Mouse (Mus musculus): ENCODE results near the gene Ndufv1. TPM values are rescaled to one million over a fixed set of nuclear protein-coding genes. Genes with fewer than 3 reads are reported as not detected.

The Ndufv1 gene
- total and polyA plus RNA-seq, 3 experiments, result 84.1 to 338 (median 191) TPM

DNA sequence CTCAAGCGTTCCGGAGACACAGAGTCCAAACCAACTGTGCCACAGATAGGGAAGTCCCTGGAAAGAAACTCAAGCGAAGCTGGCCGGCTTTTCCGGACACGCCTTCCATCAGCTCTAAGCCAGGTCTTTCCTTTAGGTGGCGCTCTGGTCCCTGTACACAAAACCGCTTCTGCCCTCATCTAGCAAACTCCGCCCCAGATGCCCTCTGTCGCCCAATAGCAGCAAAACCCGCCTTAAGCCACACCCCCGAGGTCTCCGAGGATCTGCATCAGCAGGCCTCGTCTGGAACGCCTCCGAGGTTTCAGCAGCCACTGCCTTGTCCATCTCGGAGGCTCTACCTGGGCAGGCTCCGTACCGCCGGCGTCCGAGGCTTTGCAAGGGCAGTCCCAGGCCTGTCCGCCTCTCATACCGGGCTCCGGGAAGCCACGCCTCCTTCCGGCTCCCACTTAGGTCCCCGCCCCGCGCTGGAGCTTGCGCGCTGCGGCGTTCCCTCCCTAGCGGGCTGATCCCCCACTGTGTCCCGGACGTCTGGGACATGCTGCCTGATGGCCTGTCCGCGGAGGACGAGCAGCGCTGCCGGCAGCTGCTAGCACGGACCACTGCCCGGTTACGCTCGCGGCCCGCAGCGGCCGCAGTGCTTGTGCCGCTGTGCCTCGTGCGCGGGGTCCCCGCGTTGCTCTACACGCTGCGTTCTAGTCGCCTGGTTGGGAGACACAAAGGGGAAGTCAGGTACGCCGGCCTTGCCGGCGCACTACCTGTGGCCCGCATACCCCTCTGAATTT is 12.3 kb downstream of the Ndufv1 start, which contains the start of the genes Nudt8 and Gm49405:
Nudt8 (plus strand) TSS at position 462 of the 782 bp plus-strand sequence.
Gm49405 (plus strand) TSS at position 508 of the 782 bp plus-strand sequence.
- peak; percentile 84 for ATAC-seq (ENCODE audit: extremely low read depth, insufficient number of reproducible peaks, low FRiP score, poor library complexity, severe bottlenecking)
- peak; percentile 95 for DNase-seq (ENCODE audit: low spot score)
- H3K4me3 ChIP-seq (ENCODE audit: low read depth, low read length), result peak within 1 kb of the TSS; percentile 90
- H3K27me3 ChIP-seq (ENCODE audit: insufficient read depth, low read length), result peaks cover 36% of the 10 kb centered on the region
- no peaks in the 10 kb centered on the region for H3K9me3 ChIP-seq (replicated peaks)
- TF ChIP-seq GATA2 (IDR thresholded peaks at IDR 0.05; ENCODE audit: borderline replicate concordance, low read depth, low read length) (no peak), GATA1 (IDR thresholded peaks at IDR 0.05; ENCODE audit: borderline replicate concordance, low read length) (no peak), CTCF (IDR thresholded peaks at IDR 0.05; ENCODE audit: low read depth, low read length) (peak; percentile 48)
- peaks cover 32% of the 10 kb centered on the region for H3K4me1 ChIP-seq (ENCODE audit: insufficient read depth, low read depth, low read length)
- peaks cover 39% of the 10 kb centered on the region for H3K36me3 ChIP-seq (replicated peaks)

- DNase-seq (ENCODE audit: low spot score) (no peak), ATAC-seq (ENCODE audit: extremely low read depth, insufficient number of reproducible peaks, low FRiP score, poor library complexity, severe bottlenecking) (no peak)
- no peak overlapping the region; the same call in 1 of the 2 replicates for H3K4me3 ChIP-seq (ENCODE audit: low read depth, low read length)
- peaks cover 45% of the 10 kb centered on the region for H3K27me3 ChIP-seq (ENCODE audit: insufficient read depth, low read length)
- H3K9me3 ChIP-seq (replicated peaks), result no peaks in the 10 kb centered on the region
- peaks cover 32% of the 10 kb centered on the region for H3K4me1 ChIP-seq (ENCODE audit: insufficient read depth, low read depth, low read length)
- H3K36me3 ChIP-seq (replicated peaks), result peaks cover 28% of the 10 kb centered on the region
- TF ChIP-seq GATA2 (IDR thresholded peaks at IDR 0.05; ENCODE audit: borderline replicate concordance, low read depth, low read length), result no peak
- TF ChIP-seq POLR2AphosphoS5 (IDR thresholded peaks at IDR 0.05; ENCODE audit: insufficient replicate concordance, low read depth, low read length), result no peak
- no peak for TF ChIP-seq TAL1 (conservative IDR thresholded peaks at IDR 0.05; ENCODE audit: low read depth, low read length)
- no peak for TF ChIP-seq CTCF (IDR thresholded peaks at IDR 0.05; ENCODE audit: low read depth, low read length)
- no peak for TF ChIP-seq GATA1 (IDR thresholded peaks at IDR 0.05; ENCODE audit: borderline replicate concordance, low read length)
Observed at GRCm38 (mm10) chr19:3999121-3999730, 13.4 kb downstream of the Ndufv1 start.

DNA sequence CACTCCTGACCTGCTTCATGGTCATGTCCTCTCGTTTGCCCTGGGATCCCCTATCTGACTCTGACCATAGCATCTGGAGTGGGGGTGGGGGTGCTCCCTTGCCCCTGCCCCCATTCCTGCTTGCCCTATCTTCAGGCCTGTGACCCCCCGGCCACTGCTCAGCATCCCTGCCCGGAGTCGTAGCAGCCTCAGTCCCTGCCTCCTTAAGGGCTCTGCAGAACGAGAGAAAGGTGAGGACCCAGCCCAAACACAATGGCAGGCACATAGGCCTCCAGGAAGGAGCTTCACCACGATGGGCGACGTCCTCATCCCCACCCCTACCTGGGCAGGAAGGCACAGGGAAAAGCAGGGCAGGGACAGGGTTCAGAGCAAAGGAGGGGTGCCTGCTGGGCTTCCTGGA is 14.3 kb downstream of the Ndufv1 start:
- Histone ChIP-seq H3K27me3 (ENCODE audit: insufficient read depth, low read length) (peaks cover 47% of the 10 kb centered on the region), H3K36me3 (replicated peaks) (peaks cover 19% of the 10 kb centered on the region), H3K9me3 (replicated peaks) (no peaks in the 10 kb centered on the region), H3K4me3 (ENCODE audit: low read depth, low read length) (no peak overlapping the region), H3K4me1 (ENCODE audit: insufficient read depth, low read depth, low read length) (peaks cover 32% of the 10 kb centered on the region)
- TF ChIP-seq TAL1 (conservative IDR thresholded peaks at IDR 0.05; ENCODE audit: low read depth, low read length) (no peak), POLR2AphosphoS5 (IDR thresholded peaks at IDR 0.05; ENCODE audit: insufficient replicate concordance, low read depth, low read length) (no peak), GATA1 (IDR thresholded peaks at IDR 0.05; ENCODE audit: borderline replicate concordance, low read length) (no peak), GATA2 (IDR thresholded peaks at IDR 0.05; ENCODE audit: borderline replicate concordance, low read depth, low read length) (no peak), CTCF (IDR thresholded peaks at IDR 0.05; ENCODE audit: low read depth, low read length) (no peak)
- no peak for ATAC-seq (ENCODE audit: extremely low read depth, insufficient number of reproducible peaks, low FRiP score, poor library complexity, severe bottlenecking)
- no peak for DNase-seq (ENCODE audit: low spot score)

GRCm38 (mm10) chr19:3997231-3997630 is 15.4 kb downstream of the Ndufv1 start:
- TF ChIP-seq POLR2AphosphoS5 (IDR thresholded peaks at IDR 0.05; ENCODE audit: insufficient replicate concordance, low read depth, low read length) (no peak), GATA2 (IDR thresholded peaks at IDR 0.05; ENCODE audit: borderline replicate concordance, low read depth, low read length) (no peak), GATA1 (IDR thresholded peaks at IDR 0.05; ENCODE audit: borderline replicate concordance, low read length) (no peak), CTCF (IDR thresholded peaks at IDR 0.05; ENCODE audit: low read depth, low read length) (no peak), TAL1 (conservative IDR thresholded peaks at IDR 0.05; ENCODE audit: low read depth, low read length) (no peak)
- ATAC-seq (ENCODE audit: extremely low read depth, insufficient number of reproducible peaks, low FRiP score, poor library complexity, severe bottlenecking) (no peak), DNase-seq (ENCODE audit: low spot score) (no peak)
- Histone ChIP-seq H3K4me3 (ENCODE audit: low read depth, low read length) (no peak overlapping the region), H3K36me3 (replicated peaks) (peaks cover 9% of the 10 kb centered on the region), H3K9me3 (replicated peaks) (no peaks in the 10 kb centered on the region), H3K27me3 (ENCODE audit: insufficient read depth, low read length) (peaks cover 57% of the 10 kb centered on the region), H3K4me1 (ENCODE audit: insufficient read depth, low read depth, low read length) (peaks cover 28% of the 10 kb centered on the region)

GRCm38 (mm10) chr19:3996747-3997146 is 15.9 kb downstream of the Ndufv1 start:
- Histone ChIP-seq H3K4me1 (ENCODE audit: insufficient read depth, low read depth, low read length) (peaks cover 23% of the 10 kb centered on the region), H3K9me3 (replicated peaks) (no peaks in the 10 kb centered on the region), H3K36me3 (replicated peaks) (peaks cover 4% of the 10 kb centered on the region), H3K27me3 (ENCODE audit: insufficient read depth, low read length) (peaks cover 62% of the 10 kb centered on the region), H3K4me3 (ENCODE audit: low read depth, low read length) (no peak overlapping the region)
- no peak for ATAC-seq (ENCODE audit: extremely low read depth, insufficient number of reproducible peaks, low FRiP score, poor library complexity, severe bottlenecking)
- no peak for DNase-seq (ENCODE audit: low spot score)
- TF ChIP-seq GATA2 (IDR thresholded peaks at IDR 0.05; ENCODE audit: borderline replicate concordance, low read depth, low read length) (no peak), POLR2AphosphoS5 (IDR thresholded peaks at IDR 0.05; ENCODE audit: insufficient replicate concordance, low read depth, low read length) (no peak)

DNA sequence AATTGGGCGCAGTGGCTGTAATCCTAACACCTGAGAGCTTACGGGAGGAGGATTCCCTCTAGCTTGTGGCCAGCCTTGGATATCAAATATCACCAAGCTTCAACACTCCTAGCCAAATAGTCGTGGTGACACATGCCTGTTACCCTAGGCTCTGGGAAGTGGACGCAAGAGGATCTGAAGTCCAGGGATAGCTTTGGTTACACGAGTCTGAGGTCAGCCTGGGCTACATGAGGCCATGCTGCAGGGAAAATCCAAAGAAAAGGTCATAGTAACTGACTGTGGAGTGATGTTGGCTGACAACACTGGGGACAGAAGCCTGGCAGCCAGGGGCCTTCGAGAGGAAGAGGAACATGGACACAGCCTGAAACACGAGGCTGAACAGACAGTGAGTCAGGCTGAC is 16.5 kb downstream of the Ndufv1 start:
- H3K4me1 ChIP-seq (ENCODE audit: insufficient read depth, low read depth, low read length), result peaks cover 16% of the 10 kb centered on the region

More for the DNA sequence above, 16.5 kb downstream of the Ndufv1 start:
- no peak overlapping the region for H3K4me3 ChIP-seq (ENCODE audit: low read depth, low read length)
- ATAC-seq (ENCODE audit: extremely low read depth, insufficient number of reproducible peaks, low FRiP score, poor library complexity, severe bottlenecking), result no peak
- no peak for DNase-seq (ENCODE audit: low spot score)
- TF ChIP-seq TAL1 (conservative IDR thresholded peaks at IDR 0.05; ENCODE audit: low read depth, low read length) (no peak), CTCF (IDR thresholded peaks at IDR 0.05; ENCODE audit: low read depth, low read length) (no peak), GATA2 (IDR thresholded peaks at IDR 0.05; ENCODE audit: borderline replicate concordance, low read depth, low read length) (no peak), POLR2AphosphoS5 (IDR thresholded peaks at IDR 0.05; ENCODE audit: insufficient replicate concordance, low read depth, low read length) (no peak), GATA1 (IDR thresholded peaks at IDR 0.05; ENCODE audit: borderline replicate concordance, low read length) (no peak)
- no peaks in the 10 kb centered on the region for H3K9me3 ChIP-seq (replicated peaks)
- peaks cover 65% of the 10 kb centered on the region for H3K27me3 ChIP-seq (ENCODE audit: insufficient read depth, low read length)
- H3K36me3 ChIP-seq (replicated peaks), result no peaks in the 10 kb centered on the region
